Mouse (Mus musculus) adrenal gland, adult (tissue): ENCODE measurements around the gene Smarcc1.
"Not testable (repeated sequence)": the region's sequence is repeated elsewhere in the genome, so short reads cannot be mapped to it uniquely, and the experiment has no call there.

Experiments used
- DNase-seq, 2 experiments: peaks; one replicate each; pipeline ENCODE4 v3.0.0; 2022 to 2023; ENCODE audit warnings: low spot score in 1 of 2; ENCODE audit not compliant: inconsistent age in 2 of 2

Gene Smarcc1

GRCm38 (mm10) chr9:110131525-110132197, 14.2 kb downstream of the Smarcc1 start:
- DNase-seq = peak; percentile 99 to 100

GRCm38 (mm10) chr9:110132201-110132605, 14.7 kb downstream of the Smarcc1 start:
- DNase-seq = no peak

- no peak for DNase-seq
Observed at GRCm38 (mm10) chr9:110132921-110133320, 15.4 kb downstream of the Smarcc1 start.

- DNase-seq = no peak
Observed at GRCm38 (mm10) chr9:110134176-110134575, 16.7 kb downstream of the Smarcc1 start.

- no peak for DNase-seq
Observed at GRCm38 (mm10) chr9:110139119-110139518, 21.6 kb downstream of the Smarcc1 start.

- DNase-seq = no peak
Observed at GRCm38 (mm10) chr9:110142097-110142496, 24.6 kb downstream of the Smarcc1 start.

- no peak for DNase-seq
Observed at GRCm38 (mm10) chr9:110148598-110148997, 31.1 kb downstream of the Smarcc1 start.

GRCm38 (mm10) chr9:110159036-110159435, 41.5 kb downstream of the Smarcc1 start:
- peak; percentile 70 to 90 for DNase-seq

- DNase-seq = not testable (repeated sequence)
Observed at GRCm38 (mm10) chr9:110160486-110160885, 43.0 kb downstream of the Smarcc1 start.

- peak; percentile 14 to 65 for DNase-seq
Observed at GRCm38 (mm10) chr9:110162441-110162840, 44.9 kb downstream of the Smarcc1 start.

GRCm38 (mm10) chr9:110163071-110163470, 45.6 kb downstream of the Smarcc1 start:
- peak; percentile 9 to 70 for DNase-seq

- DNase-seq = peak; percentile 28 to 77
Observed at GRCm38 (mm10) chr9:110170858-110171257, 53.4 kb downstream of the Smarcc1 start.

- DNase-seq = no peak
Observed at GRCm38 (mm10) chr9:110199870-110200269, 82.4 kb downstream of the Smarcc1 start.

- no peak for DNase-seq
Observed at GRCm38 (mm10) chr9:110205526-110206404, 88.3 kb downstream of the Smarcc1 start.

GRCm38 (mm10) chr9:110206437-110206836, 88.9 kb downstream of the Smarcc1 start:
- DNase-seq = no peak

GRCm38 (mm10) chr9:110208265-110208664, 90.8 kb downstream of the Smarcc1 start:
- no peak for DNase-seq

GRCm38 (mm10) chr9:110208967-110209366, 91.5 kb downstream of the Smarcc1 start:
- no peak for DNase-seq

GRCm38 (mm10) chr9:110224273-110224672, 106.8 kb downstream of the Smarcc1 start:
- no peak for DNase-seq

GRCm38 (mm10) chr9:110226191-110226590, 108.7 kb downstream of the Smarcc1 start:
- no peak for DNase-seq

GRCm38 (mm10) chr9:110228671-110229070, 111.2 kb downstream of the Smarcc1 start:
- no peak for DNase-seq

GRCm38 (mm10) chr9:110229112-110229511, 111.6 kb downstream of the Smarcc1 start:
- DNase-seq = no peak
